Mouse (Mus musculus) liver, postnatal 0 days (tissue): ENCODE measurements at regions not wholly inside any gene's neighbourhood (a gene's known extent, or its start where the extent isn't known, plus 50 kb on each side); places are given as distances from the start of the nearest gene placed in this dataset.

Source experiments
- CTCF ChIP-seq: sonication (generic); IDR thresholded peaks from 2 replicates; pipeline ENCODE4 v1.5.1; 2016; ENCODE audit warnings: antibody characterized with exemption, low read depth
- EP300 ChIP-seq: IDR thresholded peaks from 2 replicates; pipeline ENCODE4 v1.6.1; 2016; ENCODE audit warnings: antibody characterized with exemption, low read depth, mild to moderate bottlenecking

DNA sequence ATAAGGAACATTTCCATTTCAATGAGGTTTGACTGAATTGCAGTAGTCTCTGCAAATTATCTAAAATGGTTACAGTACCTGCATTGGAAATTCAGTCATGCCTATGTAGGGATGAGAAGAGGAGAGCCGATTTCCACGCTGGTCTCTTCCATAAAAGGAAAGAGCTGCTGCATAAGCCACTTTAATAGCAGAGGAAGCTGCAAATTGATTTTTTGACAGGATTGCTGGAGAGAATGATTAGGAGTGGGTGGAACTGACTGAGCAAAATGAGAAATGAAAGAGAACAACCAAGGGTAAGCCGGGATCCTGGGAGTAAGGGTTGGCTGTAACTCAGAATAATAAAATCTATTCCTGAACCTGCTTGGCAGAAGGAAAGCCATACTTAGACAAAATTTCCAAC lies 65.4 kb downstream of the Rgs2 start:
- no peak for TF ChIP-seq CTCF
- TF ChIP-seq EP300: no peak
